ENCODE assay signal across 10 mouse cellular contexts in genomic region chr4:119223696-119224095, GRCm38 (mm10). TPM values are rescaled to one million over a fixed set of nuclear protein-coding genes. Genes with fewer than 3 reads are reported as not detected.
DNase-seq lines count a peak whose midpoint lies in the region; ATAC-seq and TF ChIP-seq lines count a peak whose summit lies in the region.
"Had no signal": no experiment of that assay in that cellular context is flagged by ENCODE, and none has a peak within 500 bp of the region (broad histone marks: within the 10 kb centered on the region; RNA-seq: fewer than 3 reads in every experiment).

No protein-coding gene starts in this region.

- no peaks in the 10 kb centered on the region for H3K4me1 ChIP-seq in embryonic fibroblast, embryonic 13.5 days (ENCODE audit: control insufficient read depth, insufficient read depth, low read length)
- H3K4me1 ChIP-seq in liver, embryonic 12.5 days: 0 out of 2 replicates have a peak, but pooled peaks cover 4% of the 10 kb centered on the region
- H3K4me1 ChIP-seq in spleen, adult 2 months (ENCODE audit: control insufficient read depth, insufficient read depth, insufficient read length): no peaks in the 10 kb centered on the region
- H3K4me1 ChIP-seq: limb, embryonic 12.5 days; stomach, embryonic 15.5 days had no signal

- peaks cover 45% of the 10 kb centered on the region for H3K36me3 ChIP-seq in liver, embryonic 12.5 days
- H3K36me3 ChIP-seq in spleen, adult 2 months (ENCODE audit: control insufficient read depth, insufficient read depth, low read length): peaks cover 14% of the 10 kb centered on the region

- DNase-seq in gastrocnemius, adult 2 months: no peak
- no peak for DNase-seq in gastrocnemius, postnatal 14 days
- DNase-seq in A20 (ENCODE audit: low read depth, low spot score) (peak; percentile 50), ZHBTc4 (ENCODE audit: low read depth, low spot score) (peak; percentile 90)
- no peak for DNase-seq in spleen, adult 2 months (ENCODE audit: low read depth in 1 of 2, low spot score in 2 of 2)
- DNase-seq in heart, adult 8-10 months (ENCODE audit: low spot score): no peak

- no peak overlapping the region for H3K27ac ChIP-seq in gastrocnemius, adult 2 months
- H3K27ac ChIP-seq in embryonic fibroblast, embryonic 13.5 days (ENCODE audit: insufficient read depth, low read length): no peak overlapping the region
- H3K27ac ChIP-seq in liver, embryonic 12.5 days: no peak overlapping the region
- H3K27ac ChIP-seq in spleen, adult 2 months (ENCODE audit: insufficient read depth, low read length): no peak overlapping the region
- H3K27ac ChIP-seq: limb, embryonic 12.5 days; stomach, embryonic 15.5 days had no signal

- ATAC-seq in liver, embryonic 12.5 days: peak; percentile 46; the same call in 1 of the 2 replicates

- peak; percentile 64 for TF ChIP-seq CTCF in gastrocnemius, adult 2 months (IDR thresholded peaks at IDR 0.05)
- peak; percentile 51; the same call in 1 of the 2 replicates for TF ChIP-seq CTCF in embryonic fibroblast, embryonic 13.5 days (IDR thresholded peaks at IDR 0.05; ENCODE audit: borderline replicate concordance, insufficient read depth, low read length)
- peak; percentile 35; the same call in 1 of the 2 replicates for TF ChIP-seq CTCF in spleen, adult 2 months (IDR thresholded peaks at IDR 0.05; ENCODE audit: extremely low read depth, insufficient read depth, insufficient read length, insufficient replicate concordance)

- H3K9ac ChIP-seq in liver, embryonic 12.5 days: no peak overlapping the region
- H3K9ac ChIP-seq: limb, embryonic 12.5 days; stomach, embryonic 15.5 days had no signal

- intact Hi-C loops in gastrocnemius, adult 2 months (cut with DNase I): no loop called here
- intact Hi-C loops in gastrocnemius, postnatal 14 days (cut with DNase I; ENCODE audit: low total_unique reads): no loop called here

- no peak overlapping the region for H3K4me2 ChIP-seq in liver, embryonic 12.5 days
- H3K4me2 ChIP-seq: limb, embryonic 12.5 days; stomach, embryonic 15.5 days had no signal

- H3K27me3 ChIP-seq in liver, embryonic 12.5 days (replicated peaks): 0 out of 2 replicates have a peak, but pooled peaks cover 1% of the 10 kb centered on the region
- no peaks in the 10 kb centered on the region for H3K27me3 ChIP-seq in spleen, adult 2 months (ENCODE audit: control insufficient read depth, insufficient read depth, low read length)
- H3K27me3 ChIP-seq: limb, embryonic 12.5 days; stomach, embryonic 15.5 days had no signal

- no peaks in the 10 kb centered on the region for H3K9me3 ChIP-seq in liver, embryonic 12.5 days (replicated peaks)
- H3K9me3 ChIP-seq: limb, embryonic 12.5 days; stomach, embryonic 15.5 days had no signal

- no peak for TF ChIP-seq POLR2A in embryonic fibroblast, embryonic 13.5 days (IDR thresholded peaks at IDR 0.05; ENCODE audit: low read depth, low read length)
- no peak for TF ChIP-seq POLR2A in spleen, adult 2 months (IDR thresholded peaks at IDR 0.05; ENCODE audit: low read depth, low read length)

- no peak overlapping the region for H3K4me3 ChIP-seq in gastrocnemius, adult 2 months
- H3K4me3 ChIP-seq in embryonic fibroblast, embryonic 13.5 days (ENCODE audit: insufficient read depth, low read length): no peak overlapping the region
- no peak overlapping the region for H3K4me3 ChIP-seq in liver, embryonic 12.5 days
- no peak overlapping the region for H3K4me3 ChIP-seq in spleen, adult 2 months (ENCODE audit: extremely low read depth, insufficient read depth, insufficient read length)
- H3K4me3 ChIP-seq: limb, embryonic 12.5 days; stomach, embryonic 15.5 days had no signal

- WGBS in liver, embryonic 12.5 days (ENCODE audit: insufficient replicate concordance): 68% methylated on average over 1 of the region's 1 CpGs
- 86% methylated on average over 1 of the region's 1 CpGs for WGBS in spleen, adult 2 months

RNA-seq across cellular contexts. Expression of gene Tmem269, which starts 5.7 kb away (rescaled TPM):
- total RNA-seq in gastrocnemius, adult 2 months (2021): not detected
- total RNA-seq in gastrocnemius, postnatal 14 days (2021): not detected
- polyA plus RNA-seq in embryonic fibroblast, embryonic 13.5 days (2011; ENCODE audit: insufficient read length, low read depth, missing spikeins): not detected in 2 replicates
- not detected in 2 replicates for polyA plus RNA-seq in liver, embryonic 12.5 days (2016; fragmentation: Nextera tagmentation; extraction: Ambion mirVana)
- polyA plus RNA-seq in spleen, adult 2 months (2012; rRNA removed): 0.06 and 0.07 TPM in 2 replicates
- not detected for total RNA-seq in heart, adult 8-10 months (2022)
- polyA plus RNA-seq: limb, embryonic 12.5 days; stomach, embryonic 15.5 days had no signal

RNA-seq across cellular contexts. Expression of gene AU022252, which starts 8.8 kb away (rescaled TPM):
- 10 to 100 TPM; 27.8 to 29.7 TPM for total RNA-seq in gastrocnemius, adult 2 months (2021)
- total RNA-seq in gastrocnemius, postnatal 14 days (2021): 10 to 100 TPM; 17.8 to 20.7 TPM
- polyA plus RNA-seq in embryonic fibroblast, embryonic 13.5 days (2011; ENCODE audit: insufficient read length, low read depth, missing spikeins): 17.1 and 17.8 TPM in 2 replicates
- polyA plus RNA-seq in liver, embryonic 12.5 days (2016; fragmentation: Nextera tagmentation; extraction: Ambion mirVana): 18.1 and 19.6 TPM in 2 replicates
- polyA plus RNA-seq in spleen, adult 2 months (2012; rRNA removed): 2.3 and 2.7 TPM in 2 replicates
- total RNA-seq in heart, adult 8-10 months (2022): 10 to 100 TPM; 15.8 to 26.5 (median 22.3) TPM

RNA-seq across cellular contexts. Expression of gene P3h1, which starts 9.0 kb away (rescaled TPM):
- total RNA-seq in gastrocnemius, adult 2 months (2021): 10 to 100 TPM in 1 of 2 experiments, 1 to 10 TPM in 1; 9.6 to 12.7 TPM
- 10 to 100 TPM; 17.4 to 18.2 TPM for total RNA-seq in gastrocnemius, postnatal 14 days (2021)
- 142 and 190 TPM in 2 replicates for polyA plus RNA-seq in embryonic fibroblast, embryonic 13.5 days (2011; ENCODE audit: insufficient read length, low read depth, missing spikeins)
- polyA plus RNA-seq in liver, embryonic 12.5 days (2016; fragmentation: Nextera tagmentation; extraction: Ambion mirVana): 9.7 and 11.4 TPM in 2 replicates
- 5.9 and 8.1 TPM in 2 replicates for polyA plus RNA-seq in spleen, adult 2 months (2012; rRNA removed)
- total RNA-seq in heart, adult 8-10 months (2022): 10 to 100 TPM in 2 of 4 experiments, 1 to 10 TPM in 2; 9.1 to 10.8 (median 10.3) TPM

RNA-seq across cellular contexts. Expression of gene Svbp, which starts 28.6 kb away (rescaled TPM):
- 10 to 100 TPM in 1 of 2 experiments, 1 to 10 TPM in 1; 9.7 to 11.9 TPM for total RNA-seq in gastrocnemius, adult 2 months (2021)
- total RNA-seq in gastrocnemius, postnatal 14 days (2021): 10 to 100 TPM; 24.7 to 26.0 TPM
- polyA plus RNA-seq in embryonic fibroblast, embryonic 13.5 days (2011; ENCODE audit: insufficient read length, low read depth, missing spikeins): 42.2 and 57.6 TPM in 2 replicates
- polyA plus RNA-seq in liver, embryonic 12.5 days (2016; fragmentation: Nextera tagmentation; extraction: Ambion mirVana): 114 and 121 TPM in 2 replicates
- 23.0 and 24.8 TPM in 2 replicates for polyA plus RNA-seq in spleen, adult 2 months (2012; rRNA removed)
- total RNA-seq in heart, adult 8-10 months (2022): 10 to 100 TPM; 14.8 to 17.5 (median 15.8) TPM

RNA-seq across cellular contexts. Expression of gene Cldn19, which starts 31.5 kb away (rescaled TPM):
- total RNA-seq in gastrocnemius, adult 2 months (2021): 1 to 10 TPM in 1 of 2 experiments, under 1 TPM in 1; 0.86 to 1.1 TPM
- total RNA-seq in gastrocnemius, postnatal 14 days (2021): 10 to 100 TPM in 1 of 2 experiments, 1 to 10 TPM in 1; 6.2 to 16.8 TPM
- 0.20 and 0.21 TPM in 2 replicates for polyA plus RNA-seq in embryonic fibroblast, embryonic 13.5 days (2011; ENCODE audit: insufficient read length, low read depth, missing spikeins)
- polyA plus RNA-seq in liver, embryonic 12.5 days (2016; fragmentation: Nextera tagmentation; extraction: Ambion mirVana): not detected in 2 replicates
- polyA plus RNA-seq in spleen, adult 2 months (2012; rRNA removed): not detected in 2 replicates
- total RNA-seq in heart, adult 8-10 months (2022): not detected
- polyA plus RNA-seq: stomach, embryonic 15.5 days had no signal

Comparison
In these comparisons a context has a peak if more than half of its experiments do, and no peak if none do; other contexts are left out.
1. DNase-seq: peak in A20 (single experiment) and ZHBTc4 (single experiment); none in gastrocnemius, adult 2 months (single experiment), gastrocnemius, postnatal 14 days (single experiment), spleen, adult 2 months (0 of 2) and heart, adult 8-10 months (single experiment).
2. Peak in every context shown above with its lines, with median percentiles within 50 percentile points of each other: CTCF ChIP-seq.